Mouse (Mus musculus) midbrain, embryonic 12.5 days (tissue): ENCODE results near the gene Opcml. TPM values are rescaled to one million over a fixed set of nuclear protein-coding genes. Genes with fewer than 3 reads are reported as not detected.

Experiments used
- ATAC-seq: fragments of 200-750 bp; cut with Nextera tagmentation; 2 replicates; pipeline ENCODE4 v1.8.0; 2017; ENCODE audit warnings: low read depth, moderate TSS enrichment, moderate library complexity; ENCODE audit not compliant: low FRiP score
- H3K27ac ChIP-seq: fragments of 300-500 bp; sonication (generic); replicated peaks from 2 replicates; pipeline ENCODE4 v1.5.1; 2016; ENCODE audit warnings: mild to moderate bottlenecking
- H3K27me3 ChIP-seq: fragments of 300-500 bp; sonication (generic); 2 replicates; pipeline ENCODE4 v1.6.1; 2016; ENCODE audit warnings: mild to moderate bottlenecking
- H3K36me3 ChIP-seq: fragments of 300-500 bp; sonication (generic); 2 replicates; pipeline ENCODE4 v1.6.1; 2016
- H3K4me1 ChIP-seq: fragments of 300-500 bp; sonication (generic); 2 replicates; pipeline ENCODE4 v1.6.1; 2016
- H3K4me2 ChIP-seq: fragments of 300-500 bp; sonication (generic); replicated peaks from 2 replicates; pipeline ENCODE4 v1.6.1; 2016; ENCODE audit warnings: mild to moderate bottlenecking, moderate library complexity
- H3K4me3 ChIP-seq: fragments of 300-500 bp; sonication (generic); 2 replicates; pipeline ENCODE4 v1.5.1; 2016; ENCODE audit warnings: mild to moderate bottlenecking
- H3K9ac ChIP-seq: fragments of 300-500 bp; sonication (generic); replicated peaks from 2 replicates; pipeline ENCODE4 v1.6.1; 2016; ENCODE audit warnings: mild to moderate bottlenecking, moderate library complexity
- H3K9me3 ChIP-seq: fragments of 300-500 bp; sonication (generic); 2 replicates; pipeline ENCODE4 v1.6.1; 2016; ENCODE audit warnings: mild to moderate bottlenecking
- WGBS: fragments of 180-500 bp; shearing (Covaris S2); methylation state at CpG from one replicate; pipeline ENCODE4 v1.1.7; 2016; 5-methylcytosine and 5-hydroxymethylcytosine counted together
- polyA plus RNA-seq: library from polyadenylated mRNA; unstranded; fragments of >200 nt; fragmentation: Nextera tagmentation; extraction: Ambion mirVana; gene quantifications from 2 replicates; pipeline ENCODE4 v1.2.1, GENCODE M21; 2016

The Opcml gene
- polyA plus RNA-seq, 1 experiment from 2014 or later, result 7.0 TPM

GRCm38 (mm10) chr9:28225824-28226569 is 435.4 kb downstream of the Opcml start:
- H3K9ac ChIP-seq, result no peak overlapping the region
- no peaks in the 10 kb centered on the region for H3K36me3 ChIP-seq
- WGBS, result 90% methylated on average over 8 of the region's 8 CpGs
- no peaks in the 10 kb centered on the region for H3K27me3 ChIP-seq
- no peak overlapping the region for H3K4me3 ChIP-seq
- H3K27ac ChIP-seq, result no peak overlapping the region
- H3K4me2 ChIP-seq, result no peak overlapping the region
- no peaks in the 10 kb centered on the region for H3K4me1 ChIP-seq
- no peaks in the 10 kb centered on the region for H3K9me3 ChIP-seq
- no peak for ATAC-seq

- no peak for ATAC-seq
- Histone ChIP-seq H3K9ac (no peak overlapping the region), H3K4me2 (no peak overlapping the region), H3K9me3 (no peaks in the 10 kb centered on the region), H3K27me3 (no peaks in the 10 kb centered on the region), H3K27ac (no peak overlapping the region), H3K36me3 (no peaks in the 10 kb centered on the region), H3K4me3 (no peak overlapping the region), H3K4me1 (no peaks in the 10 kb centered on the region)
- WGBS, result 85% methylated on average over 5 of the region's 5 CpGs
Measured at GRCm38 (mm10) chr9:28226570-28226951, 436.0 kb downstream of the Opcml start.

GRCm38 (mm10) chr9:28238450-28238849 is 447.9 kb downstream of the Opcml start:
- Histone ChIP-seq H3K27me3 (no peaks in the 10 kb centered on the region), H3K36me3 (no peaks in the 10 kb centered on the region), H3K4me3 (no peak overlapping the region), H3K9ac (no peak overlapping the region), H3K4me1 (no peaks in the 10 kb centered on the region), H3K4me2 (no peak overlapping the region), H3K27ac (no peak overlapping the region), H3K9me3 (no peaks in the 10 kb centered on the region)
- WGBS, result 88% methylated on average over 9 of the region's 9 CpGs
- ATAC-seq, result no peak

- no peak for ATAC-seq
- Histone ChIP-seq H3K27ac (no peak overlapping the region), H3K4me1 (no peaks in the 10 kb centered on the region), H3K9me3 (no peaks in the 10 kb centered on the region), H3K36me3 (no peaks in the 10 kb centered on the region), H3K27me3 (no peaks in the 10 kb centered on the region), H3K4me3 (no peak overlapping the region), H3K4me2 (no peak overlapping the region), H3K9ac (no peak overlapping the region)
- WGBS, result 69% methylated on average over 7 of the region's 7 CpGs
Measured at GRCm38 (mm10) chr9:28247742-28248503, 457.3 kb downstream of the Opcml start.

GRCm38 (mm10) chr9:28251341-28251740 is 460.8 kb downstream of the Opcml start:
- no peak for ATAC-seq

GRCm38 (mm10) chr9:28255128-28255904 is 464.7 kb downstream of the Opcml start:
- Histone ChIP-seq H3K27me3 (peaks cover 7% of the 10 kb centered on the region; the same call in 1 of the 2 replicates), H3K4me3 (no peak overlapping the region), H3K9ac (no peak overlapping the region), H3K27ac (no peak overlapping the region), H3K36me3 (no peaks in the 10 kb centered on the region), H3K9me3 (no peaks in the 10 kb centered on the region), H3K4me2 (0 out of 2 replicates have a peak overlapping the region, but pooled peaks have one; percentile 3), H3K4me1 (peaks cover 23% of the 10 kb centered on the region)
- peak; percentile 73 for ATAC-seq
- 56% methylated on average over 8 of the region's 8 CpGs for WGBS

More at GRCm38 (mm10) chr9:28251341-28251740, 460.8 kb downstream of the Opcml start:
- 87% methylated on average over 9 of the region's 9 CpGs for WGBS
- Histone ChIP-seq H3K9ac (no peak overlapping the region), H3K9me3 (no peaks in the 10 kb centered on the region), H3K4me2 (no peak overlapping the region), H3K4me3 (no peak overlapping the region), H3K27me3 (no peaks in the 10 kb centered on the region), H3K36me3 (no peaks in the 10 kb centered on the region), H3K4me1 (peaks cover 17% of the 10 kb centered on the region), H3K27ac (no peak overlapping the region)

GRCm38 (mm10) chr9:28255905-28256268 is 465.3 kb downstream of the Opcml start:
- Histone ChIP-seq H3K9ac (no peak overlapping the region), H3K27ac (no peak overlapping the region), H3K9me3 (no peaks in the 10 kb centered on the region), H3K4me2 (no peak overlapping the region), H3K4me1 (peaks cover 23% of the 10 kb centered on the region), H3K4me3 (no peak overlapping the region), H3K27me3 (peaks cover 8% of the 10 kb centered on the region; the same call in 1 of the 2 replicates), H3K36me3 (no peaks in the 10 kb centered on the region)
- WGBS, result 85% methylated on average over 1 of the region's 1 CpGs
- ATAC-seq, result 0 out of 2 replicates have a peak, but pooled peaks have one; percentile 40

GRCm38 (mm10) chr9:28261078-28261753 is 470.6 kb downstream of the Opcml start:
- Histone ChIP-seq H3K36me3 (no peaks in the 10 kb centered on the region), H3K4me3 (no peak overlapping the region), H3K4me1 (peaks cover 10% of the 10 kb centered on the region), H3K27ac (no peak overlapping the region), H3K9me3 (no peaks in the 10 kb centered on the region), H3K27me3 (peaks cover 17% of the 10 kb centered on the region; the same call in 1 of the 2 replicates), H3K9ac (no peak overlapping the region), H3K4me2 (no peak overlapping the region)
- peak; percentile 84 for ATAC-seq
- 15% methylated on average over 7 of the region's 7 CpGs for WGBS

GRCm38 (mm10) chr9:28262021-28262420 is 471.4 kb downstream of the Opcml start:
- Histone ChIP-seq H3K4me2 (no peak overlapping the region), H3K9ac (no peak overlapping the region), H3K27ac (no peak overlapping the region), H3K4me3 (no peak overlapping the region), H3K36me3 (no peaks in the 10 kb centered on the region), H3K27me3 (peaks cover 17% of the 10 kb centered on the region; the same call in 1 of the 2 replicates), H3K9me3 (no peaks in the 10 kb centered on the region), H3K4me1 (peaks cover 6% of the 10 kb centered on the region; the same call in 1 of the 2 replicates)
- 38% methylated on average over 1 of the region's 1 CpGs for WGBS
- ATAC-seq, result no peak

GRCm38 (mm10) chr9:28262896-28263295 is 472.3 kb downstream of the Opcml start:
- Histone ChIP-seq H3K4me2 (no peak overlapping the region), H3K36me3 (no peaks in the 10 kb centered on the region), H3K9ac (no peak overlapping the region), H3K9me3 (no peaks in the 10 kb centered on the region), H3K4me1 (peaks cover 6% of the 10 kb centered on the region; the same call in 1 of the 2 replicates), H3K27ac (no peak overlapping the region), H3K4me3 (no peak overlapping the region), H3K27me3 (peaks cover 17% of the 10 kb centered on the region; the same call in 1 of the 2 replicates)
- ATAC-seq, result no peak
- 75% methylated on average over 2 of the region's 2 CpGs for WGBS

GRCm38 (mm10) chr9:28264761-28265160 is 474.2 kb downstream of the Opcml start:
- Histone ChIP-seq H3K4me2 (no peak overlapping the region), H3K9me3 (no peaks in the 10 kb centered on the region), H3K4me3 (no peak overlapping the region), H3K4me1 (0 out of 2 replicates have a peak, but pooled peaks cover 2% of the 10 kb centered on the region), H3K27ac (no peak overlapping the region), H3K9ac (no peak overlapping the region), H3K27me3 (peaks cover 10% of the 10 kb centered on the region; the same call in 1 of the 2 replicates), H3K36me3 (no peaks in the 10 kb centered on the region)
- no peak for ATAC-seq
- 51% methylated on average over 6 of the region's 6 CpGs for WGBS
